Mouse (Mus musculus) thymus, adult 2 months (tissue): ENCODE results near the gene Ezh1.

Experiments used
- CTCF ChIP-seq: fragments of 200-500 bp; IDR thresholded peaks from 2 replicates; pipeline ENCODE4 v1.5.1; 2012; ENCODE audit warnings: mild to moderate bottlenecking, control low read depth, low read length, moderate library complexity, borderline replicate concordance; ENCODE audit not compliant: control insufficient read depth, poor library complexity, insufficient read depth; ENCODE audit errors: extremely low read depth
- POLR2A ChIP-seq: fragments of 200-500 bp; IDR thresholded peaks from 2 replicates; pipeline ENCODE4 v1.6.1; 2012; ENCODE audit warnings: mild to moderate bottlenecking, low read length, control low read depth, moderate library complexity; ENCODE audit not compliant: control insufficient read depth, poor library complexity, insufficient read depth; ENCODE audit errors: extremely low read depth

DNA sequence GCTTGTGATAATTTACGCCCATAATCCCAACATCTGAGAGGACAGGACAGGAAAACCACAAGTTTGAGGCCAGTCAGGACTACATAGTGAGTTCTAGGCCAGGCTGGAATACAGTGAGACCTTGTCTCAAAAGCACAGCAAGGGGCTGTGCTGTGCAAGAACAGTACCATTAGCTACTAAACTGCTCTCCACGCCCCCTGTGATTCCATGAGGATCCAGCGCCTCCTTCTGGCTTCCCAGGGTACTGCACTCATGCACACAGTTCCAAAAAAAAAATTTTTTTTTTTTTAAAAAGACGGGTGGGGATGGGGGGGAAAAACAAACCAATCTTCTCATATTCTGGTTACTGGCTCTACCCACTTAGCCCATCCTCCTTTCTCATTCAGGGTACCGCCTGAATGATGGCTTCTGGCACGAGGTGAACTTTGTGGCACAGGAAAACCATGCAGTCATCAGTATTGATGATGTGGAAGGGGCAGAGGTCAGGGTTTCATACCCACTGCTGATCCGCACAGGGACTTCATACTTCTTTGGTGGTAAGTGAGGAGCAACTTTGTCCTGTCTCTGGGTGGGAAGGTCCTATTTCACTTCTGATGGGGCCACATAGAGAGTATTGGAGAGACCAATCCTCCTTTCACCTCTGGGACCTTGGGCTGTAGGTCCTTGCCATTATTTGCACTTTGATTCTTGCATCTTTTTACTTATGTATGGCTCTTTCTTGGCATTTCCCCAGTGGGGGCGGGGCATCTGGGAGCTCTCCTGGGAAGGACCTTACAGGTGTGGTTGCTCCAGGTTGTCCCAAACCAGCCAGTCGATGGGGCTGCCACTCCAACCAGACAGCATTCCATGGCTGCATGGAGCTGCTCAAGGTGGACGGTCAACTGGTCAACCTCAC lies 45.2 kb downstream of the Ezh1 start:
- no peak for TF ChIP-seq CTCF
- TF ChIP-seq POLR2A, result no peak
